Mouse (Mus musculus): ENCODE results near the gene Kiss1.
"Not testable (repeated sequence)": the region's sequence is repeated elsewhere in the genome, so short reads cannot be mapped to it uniquely, and the experiment has no call there.

Gene Kiss1

GRCm38 (mm10) chr1:133317149-133317548 lies 4.5 kb upstream of the Kiss1 start:
- no peak for DNase-seq (ENCODE audit: low spot score)

- DNase-seq (ENCODE audit: low spot score): no peak
Observed at GRCm38 (mm10) chr1:133323333-133323732, 1.7 kb downstream of the Kiss1 start.

GRCm38 (mm10) chr1:133325951-133326350 lies 4.3 kb downstream of the Kiss1 start:
- DNase-seq (ENCODE audit: low spot score): no peak

- DNase-seq (ENCODE audit: low spot score): no peak
Observed at GRCm38 (mm10) chr1:133327094-133327493, 5.4 kb downstream of the Kiss1 start.

GRCm38 (mm10) chr1:133328299-133328795 lies 6.7 kb downstream of the Kiss1 start:
- no peak for DNase-seq (ENCODE audit: low spot score)

GRCm38 (mm10) chr1:133328896-133329637 lies 7.4 kb downstream of the Kiss1 start:
- DNase-seq (ENCODE audit: low spot score): peak; percentile 27

- DNase-seq (ENCODE audit: low spot score): no peak
Observed at GRCm38 (mm10) chr1:133329638-133329964, 7.9 kb downstream of the Kiss1 start.

GRCm38 (mm10) chr1:133331142-133331541 lies 9.5 kb downstream of the Kiss1 start:
- DNase-seq (ENCODE audit: low spot score): no peak

GRCm38 (mm10) chr1:133332656-133333430 lies 11.2 kb downstream of the Kiss1 start:
- DNase-seq (ENCODE audit: low spot score): no peak

- no peak for DNase-seq (ENCODE audit: low spot score)
Observed at GRCm38 (mm10) chr1:133333937-133334336, 12.3 kb downstream of the Kiss1 start.

GRCm38 (mm10) chr1:133340403-133340802 lies 18.7 kb downstream of the Kiss1 start:
- DNase-seq (ENCODE audit: low spot score): not testable (repeated sequence)

GRCm38 (mm10) chr1:133344357-133344756 lies 22.7 kb downstream of the Kiss1 start:
- DNase-seq (ENCODE audit: low spot score): no peak

GRCm38 (mm10) chr1:133346531-133346930 lies 24.9 kb downstream of the Kiss1 start:
- DNase-seq (ENCODE audit: low spot score): no peak

GRCm38 (mm10) chr1:133347226-133347625 lies 25.6 kb downstream of the Kiss1 start:
- no peak for DNase-seq (ENCODE audit: low spot score)

- peak; percentile 78 for DNase-seq (ENCODE audit: low spot score)
Observed at GRCm38 (mm10) chr1:133347693-133348520, 26.2 kb downstream of the Kiss1 start.

GRCm38 (mm10) chr1:133350210-133350609 lies 28.5 kb downstream of the Kiss1 start, which contains the start of gene Ren1:
Gene Ren1 (plus strand): TSS chr1:133350510.
- DNase-seq (ENCODE audit: low spot score): no peak

- DNase-seq (ENCODE audit: low spot score): no peak
Observed at GRCm38 (mm10) chr1:133351762-133352161, 30.1 kb downstream of the Kiss1 start.

- DNase-seq (ENCODE audit: low spot score): peak; percentile 47
Observed at GRCm38 (mm10) chr1:133353371-133353809, 31.7 kb downstream of the Kiss1 start.

- no peak for DNase-seq (ENCODE audit: low spot score)
Observed at GRCm38 (mm10) chr1:133355469-133355868, 33.8 kb downstream of the Kiss1 start.

- DNase-seq (ENCODE audit: low spot score): no peak
Observed at GRCm38 (mm10) chr1:133355912-133356311, 34.2 kb downstream of the Kiss1 start.

- DNase-seq (ENCODE audit: low spot score): no peak
Observed at GRCm38 (mm10) chr1:133356330-133356729, 34.7 kb downstream of the Kiss1 start.

GRCm38 (mm10) chr1:133361006-133361405 lies 39.3 kb downstream of the Kiss1 start:
- no peak for DNase-seq (ENCODE audit: low spot score)
